Mouse (Mus musculus) forebrain, embryonic 14.5 days (tissue): ENCODE data around the gene Rtn4rl2. TPM values are rescaled to one million over a fixed set of nuclear protein-coding genes. Genes with fewer than 3 reads are reported as not detected.

Experiments used
- ATAC-seq: fragments of 200-750 bp; cut with Nextera tagmentation; 2 replicates; pipeline ENCODE4 v1.8.0; 2017; ENCODE audit warnings: mild to moderate bottlenecking, moderate library complexity
- DNase-seq: peaks from one replicate; pipeline ENCODE4 v3.0.0-alpha.2; 2015; ENCODE audit warnings: low spot score
- H3K27ac ChIP-seq: fragments of 300-500 bp; sonication (generic); 2 replicates; pipeline ENCODE4 v1.5.1; 2014; ENCODE audit warnings: low read depth, mild to moderate bottlenecking, control low read depth, low read length, moderate library complexity
- H3K27me3 ChIP-seq: fragments of 300-500 bp; sonication (generic); replicated peaks from 2 replicates; pipeline ENCODE4 v1.6.1; 2014; ENCODE audit warnings: low read length, control low read depth, mixed read lengths; ENCODE audit not compliant: control insufficient read depth, insufficient read depth
- H3K36me3 ChIP-seq: fragments of 300-500 bp; sonication (generic); 2 replicates; pipeline ENCODE4 v1.6.1; 2014; ENCODE audit warnings: low read length, control low read depth; ENCODE audit not compliant: control insufficient read depth, insufficient read depth
- H3K4me1 ChIP-seq: fragments of 300-500 bp; sonication (generic); 2 replicates; pipeline ENCODE4 v1.6.1; 2014; ENCODE audit warnings: antibody characterized with exemption, low read length, control low read depth; ENCODE audit not compliant: control insufficient read depth, insufficient read depth
- H3K4me2 ChIP-seq: fragments of 300-500 bp; sonication (generic); 2 replicates; pipeline ENCODE4 v1.6.1; 2014; ENCODE audit warnings: mild to moderate bottlenecking, control low read depth, low read length
- H3K4me3 ChIP-seq: fragments of 300-500 bp; sonication (generic); 2 replicates; pipeline ENCODE4 v1.5.1; 2014; ENCODE audit warnings: low read depth, low read length, control low read depth
- H3K9ac ChIP-seq: fragments of 300-500 bp; sonication (generic); 2 replicates; pipeline ENCODE4 v1.6.1; 2014; ENCODE audit warnings: mild to moderate bottlenecking, low read length, control low read depth, moderate library complexity
- H3K9me3 ChIP-seq: fragments of 300-500 bp; sonication (generic); replicated peaks from 2 replicates; pipeline ENCODE4 v1.6.1; 2016; ENCODE audit warnings: low read length, control low read depth, mixed read lengths; ENCODE audit not compliant: control insufficient read depth
- WGBS: fragments of 180-500 bp; shearing (Covaris S2); extraction: QIAGEN DNeasy Blood & Tissue Kit; methylation state at CpG from one replicate; pipeline ENCODE4 v1.1.7; 2014; 5-methylcytosine and 5-hydroxymethylcytosine counted together
- polyA plus RNA-seq: library from polyadenylated mRNA; unstranded; fragments of >200 nt; fragmentation: Nextera tagmentation; extraction: Ambion mirVana; gene quantifications from 2 replicates; pipeline ENCODE4 v1.2.1, GENCODE M21; 2014

Rtn4rl2 gene
- polyA plus RNA-seq, 1 experiment from 2014 or later: 7.5 TPM

GRCm38 (mm10) chr2:84861430-84861829 lies 25.1 kb downstream of the Rtn4rl2 start:
- Histone ChIP-seq H3K4me1 (peaks cover 9% of the 10 kb centered on the region; the same call in 1 of the 2 replicates), H3K9me3 (no peaks in the 10 kb centered on the region), H3K4me2 (no peak overlapping the region), H3K27me3 (peaks cover 6% of the 10 kb centered on the region; the same call in 1 of the 2 replicates), H3K27ac (no peak overlapping the region), H3K36me3 (no peaks in the 10 kb centered on the region), H3K4me3 (no peak overlapping the region), H3K9ac (no peak overlapping the region)
- 85% methylated on average over 3 of the region's 3 CpGs for WGBS
- no peak for DNase-seq
- ATAC-seq: no peak

DNA sequence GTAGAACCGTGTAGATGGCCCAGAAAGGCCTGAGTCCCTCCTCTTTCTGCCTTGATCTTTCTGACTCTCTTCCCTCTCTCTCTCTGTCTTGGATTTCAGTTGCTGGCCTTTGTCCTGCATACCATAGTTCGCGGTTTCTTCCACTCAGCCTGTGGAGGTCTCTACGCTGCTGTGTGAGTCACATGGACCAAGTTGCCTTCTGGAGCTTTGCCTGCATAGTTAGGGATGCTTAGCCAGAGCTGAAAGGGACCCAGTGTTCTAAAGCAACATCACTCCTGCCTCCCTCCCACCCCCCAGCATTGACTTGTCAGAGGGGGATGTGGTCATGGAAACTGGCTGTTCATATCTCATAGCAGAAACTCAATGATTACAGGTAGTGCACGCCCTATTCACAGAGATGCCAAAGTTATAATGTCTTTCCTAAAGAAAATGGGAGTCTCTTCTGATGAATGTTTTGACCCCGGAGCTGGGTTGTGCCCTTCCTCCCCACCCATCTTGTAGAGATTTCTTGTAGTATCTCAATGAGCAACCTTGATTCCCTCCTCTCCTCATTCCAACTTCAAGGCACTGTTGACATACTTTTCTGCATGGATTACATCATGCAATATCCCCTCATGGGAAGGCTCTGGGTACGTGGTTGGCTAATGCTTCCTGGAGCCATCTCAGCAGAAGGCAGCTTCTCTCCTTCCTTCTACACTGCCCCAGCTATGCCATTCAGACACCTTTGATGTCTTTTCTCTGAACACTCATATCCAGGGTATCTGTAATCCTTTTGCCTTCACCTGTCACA lies 26.3 kb downstream of the Rtn4rl2 start:
- H3K4me2 ChIP-seq: no peak overlapping the region
- H3K4me1 ChIP-seq: peaks cover under 1% of the 10 kb centered on the region; the same call in 1 of the 2 replicates
- DNase-seq (no peak), ATAC-seq (no peak)
- H3K27ac ChIP-seq: no peak overlapping the region
- H3K9me3 ChIP-seq: no peaks in the 10 kb centered on the region
- H3K9ac ChIP-seq: no peak overlapping the region
- 90% methylated on average over 7 of the region's 7 CpGs for WGBS
- no peak overlapping the region for H3K4me3 ChIP-seq
- H3K27me3 ChIP-seq: no peaks in the 10 kb centered on the region
- no peaks in the 10 kb centered on the region for H3K36me3 ChIP-seq

DNA sequence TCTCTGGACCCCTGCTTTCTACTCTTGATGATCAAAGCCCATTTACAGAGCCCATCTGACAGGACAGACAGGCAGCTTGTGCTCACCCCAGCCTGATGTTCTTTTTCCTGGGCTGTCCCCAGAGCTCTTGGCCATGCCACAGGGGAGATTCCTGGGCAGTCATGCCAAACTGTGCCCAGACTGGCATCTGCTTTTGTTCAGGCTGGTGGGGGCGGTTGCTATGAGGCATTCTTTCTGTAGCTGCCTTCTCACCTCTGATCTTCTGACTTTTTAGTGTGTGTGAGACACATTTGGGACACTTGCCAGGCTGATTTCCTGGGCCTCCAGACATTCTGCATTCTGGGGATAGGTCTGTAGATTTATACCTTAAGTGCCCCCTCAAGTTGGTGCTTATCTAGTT lies 28.0 kb downstream of the Rtn4rl2 start:
- ATAC-seq (no peak), DNase-seq (no peak)
- Histone ChIP-seq H3K4me1 (no peaks in the 10 kb centered on the region), H3K36me3 (no peaks in the 10 kb centered on the region), H3K4me2 (no peak overlapping the region), H3K9ac (no peak overlapping the region), H3K9me3 (no peaks in the 10 kb centered on the region), H3K27ac (no peak overlapping the region), H3K4me3 (no peak overlapping the region), H3K27me3 (no peaks in the 10 kb centered on the region)
- WGBS: 86% methylated on average over 1 of the region's 1 CpGs

GRCm38 (mm10) chr2:84855732-84856131 lies 30.8 kb downstream of the Rtn4rl2 start:
- H3K36me3 ChIP-seq: no peaks in the 10 kb centered on the region
- H3K9ac ChIP-seq: no peak overlapping the region
- peak; percentile 79 for DNase-seq
- 49% methylated on average over 2 of the region's 2 CpGs for WGBS
- H3K27ac ChIP-seq: no peak overlapping the region
- H3K9me3 ChIP-seq: no peaks in the 10 kb centered on the region
- H3K4me2 ChIP-seq: no peak overlapping the region
- peak; percentile 81 for ATAC-seq
- H3K4me1 ChIP-seq: no peaks in the 10 kb centered on the region
- no peaks in the 10 kb centered on the region for H3K27me3 ChIP-seq
- no peak overlapping the region for H3K4me3 ChIP-seq

- Histone ChIP-seq H3K27ac (no peak overlapping the region), H3K27me3 (no peaks in the 10 kb centered on the region), H3K4me3 (no peak overlapping the region), H3K36me3 (0 out of 2 replicates have a peak, but pooled peaks cover 3% of the 10 kb centered on the region), H3K4me1 (no peaks in the 10 kb centered on the region), H3K9ac (no peak overlapping the region), H3K9me3 (no peaks in the 10 kb centered on the region), H3K4me2 (no peak overlapping the region)
- WGBS: 32% methylated on average over 23 of the region's 23 CpGs
- ATAC-seq (no peak), DNase-seq (no peak)
Measured at GRCm38 (mm10) chr2:84851130-84852040, 35.1 kb downstream of the Rtn4rl2 start.

DNA sequence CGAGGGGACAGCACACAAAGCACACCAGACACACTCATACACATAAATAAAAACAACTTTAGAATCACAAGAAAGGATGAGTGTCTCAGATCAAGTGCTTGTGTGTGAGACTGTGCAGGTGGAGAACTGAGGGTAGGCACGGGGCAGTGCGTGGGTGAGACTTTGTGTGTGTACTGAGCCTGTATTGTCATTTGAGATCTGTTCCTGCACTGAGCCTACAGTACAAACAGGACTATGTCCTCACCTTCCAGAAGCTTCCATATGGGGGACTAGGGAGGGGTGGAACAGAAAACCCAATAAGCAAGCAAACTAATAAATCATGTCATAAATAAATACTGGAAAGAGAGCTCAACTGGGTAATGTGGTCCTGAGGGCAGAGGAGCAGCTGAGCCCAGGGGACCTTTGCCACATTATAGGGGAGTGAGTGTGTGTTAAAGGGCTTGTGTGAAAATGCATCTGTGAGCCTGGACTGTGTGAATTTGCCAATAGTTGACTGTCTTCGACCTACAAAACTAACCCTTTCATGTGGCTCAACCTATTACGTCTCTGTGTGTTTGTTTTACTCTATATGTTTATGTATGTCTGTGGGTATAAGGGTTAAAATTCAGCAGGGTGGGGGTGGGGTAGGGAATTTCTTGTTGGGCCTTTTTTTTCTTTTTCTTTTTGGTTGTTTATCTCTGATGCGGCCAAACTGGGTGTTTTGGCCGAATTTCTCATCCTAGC lies 35.9 kb downstream of the Rtn4rl2 start:
- H3K9me3 ChIP-seq: no peaks in the 10 kb centered on the region
- WGBS: 65% methylated on average over 7 of the region's 7 CpGs
- H3K4me3 ChIP-seq: no peak overlapping the region
- H3K36me3 ChIP-seq: 0 out of 2 replicates have a peak, but pooled peaks cover 3% of the 10 kb centered on the region
- no peak overlapping the region for H3K9ac ChIP-seq
- ATAC-seq: no peak
- DNase-seq: no peak
- no peak overlapping the region for H3K27ac ChIP-seq
- no peaks in the 10 kb centered on the region for H3K4me1 ChIP-seq
- no peak overlapping the region for H3K4me2 ChIP-seq
- H3K27me3 ChIP-seq: no peaks in the 10 kb centered on the region

DNA sequence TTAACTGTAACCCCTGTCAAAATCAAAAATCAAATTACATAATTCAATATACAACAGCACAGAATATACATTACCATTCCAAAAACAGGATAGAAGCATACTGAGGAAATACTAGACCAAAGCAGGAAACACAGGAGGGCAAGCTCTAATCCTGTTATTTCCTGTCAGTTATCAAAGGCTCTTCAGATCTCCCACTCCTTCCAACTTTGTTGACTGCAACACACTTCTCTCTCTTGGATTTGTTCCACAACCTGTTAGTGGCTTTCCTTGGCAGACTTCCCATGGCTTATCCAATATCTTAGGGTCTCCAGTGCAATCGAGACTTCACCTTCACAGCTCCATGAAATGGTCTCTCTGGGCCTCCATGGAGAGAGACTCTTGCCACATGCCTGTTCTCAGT lies 41.3 kb downstream of the Rtn4rl2 start:
- H3K9ac ChIP-seq: no peak overlapping the region
- ATAC-seq (no peak), DNase-seq (no peak)
- H3K9me3 ChIP-seq: no peaks in the 10 kb centered on the region
- no peak overlapping the region for H3K4me3 ChIP-seq
- no peak overlapping the region for H3K4me2 ChIP-seq
- no peak overlapping the region for H3K27ac ChIP-seq
- H3K36me3 ChIP-seq: 0 out of 2 replicates have a peak, but pooled peaks cover 3% of the 10 kb centered on the region
- no peaks in the 10 kb centered on the region; the same call in 1 of the 2 replicates for H3K4me1 ChIP-seq
- no peaks in the 10 kb centered on the region for H3K27me3 ChIP-seq
- WGBS: 71% methylated on average over 1 of the region's 1 CpGs

- H3K4me2 ChIP-seq: no peak overlapping the region
- H3K4me1 ChIP-seq: peaks cover 5% of the 10 kb centered on the region; the same call in 1 of the 2 replicates
- no peak overlapping the region for H3K27ac ChIP-seq
- no peak overlapping the region for H3K4me3 ChIP-seq
- WGBS: 84% methylated on average over 6 of the region's 6 CpGs
- no peak for ATAC-seq
- no peak overlapping the region for H3K9ac ChIP-seq
- peaks cover 7% of the 10 kb centered on the region for H3K27me3 ChIP-seq
- DNase-seq: no peak
- no peaks in the 10 kb centered on the region for H3K36me3 ChIP-seq
- H3K9me3 ChIP-seq: no peaks in the 10 kb centered on the region
Measured at GRCm38 (mm10) chr2:84843654-84844053, 42.9 kb downstream of the Rtn4rl2 start.
